Mouse (Mus musculus) macrophage (primary cell): ENCODE measurements around the gene Myo15. TPM values are rescaled to one million over a fixed set of nuclear protein-coding genes. Genes with fewer than 3 reads are reported as not detected.
"Not testable (repeated sequence)": the region's sequence is repeated elsewhere in the genome, so short reads cannot be mapped to it uniquely, and the experiment has no call there.

ENCODE experiments used
- H3K27ac ChIP-seq: fragments of 350-480 bp; formaldehyde crosslinking; 2 replicates; pipeline ENCODE4 v1.9.0; 2021
- H3K36me3 ChIP-seq: fragments of 350-480 bp; formaldehyde crosslinking; 2 replicates; pipeline ENCODE4 v1.9.0; 2021; ENCODE audit errors: inconsistent target
- H3K4me3 ChIP-seq: fragments of 350-480 bp; formaldehyde crosslinking; 2 replicates; pipeline ENCODE4 v1.9.0; 2021; ENCODE audit errors: inconsistent target
- H3K79me2 ChIP-seq: fragments of 350-480 bp; formaldehyde crosslinking; 2 replicates; pipeline ENCODE4 v1.9.0; 2021; ENCODE audit errors: inconsistent target
- WGBS: methylation state at CpG from one replicate; pipeline ENCODE4 v1.1.7; 2026; ENCODE audit warnings: inconsistent platforms; ENCODE audit not compliant: missing documents; 5-methylcytosine and 5-hydroxymethylcytosine counted together
- polyA plus RNA-seq: library from polyadenylated mRNA; stranded (reverse); fragments of 250-400 nt; gene quantifications from 3 replicates; pipeline ENCODE4 v1.2.4, GENCODE M21; 2018; ENCODE audit warnings: inconsistent platforms

The Myo15 gene
- polyA plus RNA-seq, 1 experiment from 2014 or later, result not detected

DNA sequence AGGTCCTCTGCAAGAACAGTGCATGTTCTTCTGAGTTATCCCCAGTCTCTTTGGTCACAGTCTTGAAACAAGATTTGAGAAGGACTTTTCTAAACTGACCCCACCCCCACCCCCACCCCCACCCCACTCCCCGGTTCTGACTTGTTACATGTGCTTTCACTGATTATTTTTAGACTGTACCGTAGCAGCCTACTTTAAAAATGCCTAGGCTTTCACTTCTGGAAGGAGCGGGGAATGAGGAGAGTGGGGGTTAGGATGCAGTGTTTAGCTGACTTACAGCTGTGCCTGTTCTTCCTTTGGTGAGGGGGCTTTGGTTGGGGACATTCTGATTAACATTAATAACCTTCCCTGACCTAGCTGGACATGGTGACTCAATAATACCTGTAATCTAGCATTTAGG, 79.0 kb downstream of the Myo15 start:
- no peak overlapping the region for H3K4me3 ChIP-seq
- H3K79me2 ChIP-seq, result peaks cover 100% of the 10 kb centered on the region
- WGBS, result 77% methylated on average over 3 of the region's 3 CpGs
- H3K27ac ChIP-seq, result no peak overlapping the region
- peaks cover 42% of the 10 kb centered on the region; the same call in 1 of the 2 replicates for H3K36me3 ChIP-seq

GRCm38 (mm10) chr11:60553091-60553490, 84.0 kb downstream of the Myo15 start:
- Histone ChIP-seq H3K27ac (no peak overlapping the region), H3K4me3 (no peak overlapping the region), H3K79me2 (peaks cover 84% of the 10 kb centered on the region), H3K36me3 (peaks cover 60% of the 10 kb centered on the region)

- Histone ChIP-seq H3K27ac (no peak overlapping the region), H3K79me2 (peaks cover 38% of the 10 kb centered on the region; the same call in 1 of the 2 replicates), H3K4me3 (no peak overlapping the region), H3K36me3 (peaks cover 38% of the 10 kb centered on the region)
- WGBS, result 88% methylated on average over 2 of the region's 3 CpGs
Measured at GRCm38 (mm10) chr11:60557675-60558074, 88.5 kb downstream of the Myo15 start.

GRCm38 (mm10) chr11:60559342-60559741, 90.2 kb downstream of the Myo15 start:
- peaks cover 21% of the 10 kb centered on the region for H3K36me3 ChIP-seq
- WGBS, result 3% methylated on average over 3 of the region's 3 CpGs
- no peak overlapping the region for H3K4me3 ChIP-seq

DNA sequence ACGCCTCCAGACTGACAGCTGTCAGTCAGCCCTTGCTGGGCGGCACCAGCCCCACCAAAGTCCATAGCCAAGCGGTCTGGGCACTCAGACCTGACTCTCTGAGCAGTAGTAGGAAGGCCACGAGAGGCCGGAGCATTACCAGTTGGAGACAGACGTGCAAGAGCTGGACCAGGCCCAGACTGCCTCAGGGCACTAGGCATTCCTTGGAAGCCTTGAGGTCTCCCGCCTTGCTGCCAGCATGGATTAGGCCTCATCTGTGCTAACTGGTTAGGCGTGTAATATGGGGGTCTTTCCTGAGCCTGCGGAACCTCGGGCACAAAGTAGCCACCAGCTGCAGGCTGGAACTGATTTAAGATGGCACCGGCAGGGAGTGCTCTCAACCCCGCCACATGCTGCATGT, 104.9 kb downstream of the Myo15 start:
- not testable (repeated sequence) for H3K79me2 ChIP-seq, H3K27ac ChIP-seq, H3K4me3 ChIP-seq, H3K36me3 ChIP-seq
- WGBS, result 98% methylated on average over 6 of the region's 12 CpGs

More at GRCm38 (mm10) chr11:60559342-60559741, 90.2 kb downstream of the Myo15 start:
- H3K79me2 ChIP-seq, result peaks cover 21% of the 10 kb centered on the region; the same call in 1 of the 2 replicates
- no peak overlapping the region for H3K27ac ChIP-seq

Other genes with a start within 250 kb of the Myo15 start
- gene Srebf1, start 246.8 kb upstream of the Myo15 start, polyA plus RNA-seq, result 15.2 to 30.9 TPM (median 30.6 TPM) in 3 replicates
- gene Tom1l2, start 116.4 kb upstream of the Myo15 start, polyA plus RNA-seq, result 8.1 to 12.3 TPM (median 11.2 TPM) in 3 replicates
- gene Drc3, start 116.0 kb upstream of the Myo15 start, polyA plus RNA-seq, result 0.12 TPM in 1 of 3 replicates, not detected in the others
- gene Gid4, start 52.2 kb upstream of the Myo15 start, polyA plus RNA-seq, result 8.3 to 13.8 TPM (median 11.1 TPM) in 3 replicates
- 14.8 to 26.6 TPM (median 21.7 TPM) in 3 replicates for gene Atpaf2, start 50.9 kb upstream of the Myo15 start, polyA plus RNA-seq
- 26.2 to 51.6 TPM (median 29.1 TPM) in 3 replicates for gene Drg2, start 14.7 kb upstream of the Myo15 start, polyA plus RNA-seq
- gene Alkbh5, start 67.0 kb downstream of the Myo15 start, polyA plus RNA-seq, result 27.1 to 35.4 TPM (median 28.4 TPM) in 3 replicates
- 4.8 to 11.6 TPM (median 9.7 TPM) in 3 replicates for gene Llgl1, start 230.4 kb downstream of the Myo15 start, polyA plus RNA-seq